Mouse (Mus musculus): ENCODE measurements around the gene Spcs2.

The Spcs2 gene

DNA sequence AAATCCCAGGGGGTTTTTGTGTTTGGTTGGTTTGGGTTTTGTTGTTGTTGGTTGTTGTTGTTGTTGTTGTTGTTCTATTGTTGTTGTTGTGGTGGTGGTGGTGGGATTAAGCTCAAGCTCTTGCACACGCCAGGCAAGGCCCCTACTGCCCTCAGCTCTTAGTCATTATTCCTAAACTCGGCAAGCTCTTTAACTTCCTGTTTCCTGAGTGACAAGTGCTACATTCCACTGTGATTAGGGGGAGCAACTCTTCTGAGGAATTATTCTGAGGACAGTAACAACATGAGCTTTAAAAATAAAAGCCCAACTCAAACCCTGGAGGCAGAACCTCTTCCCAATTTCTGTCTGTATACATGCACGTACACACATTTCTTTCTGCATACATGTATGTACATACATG lies 2.0 kb upstream of the Spcs2 start:
- intact Hi-C loops (cut with DNase I): no loop called here

DNA sequence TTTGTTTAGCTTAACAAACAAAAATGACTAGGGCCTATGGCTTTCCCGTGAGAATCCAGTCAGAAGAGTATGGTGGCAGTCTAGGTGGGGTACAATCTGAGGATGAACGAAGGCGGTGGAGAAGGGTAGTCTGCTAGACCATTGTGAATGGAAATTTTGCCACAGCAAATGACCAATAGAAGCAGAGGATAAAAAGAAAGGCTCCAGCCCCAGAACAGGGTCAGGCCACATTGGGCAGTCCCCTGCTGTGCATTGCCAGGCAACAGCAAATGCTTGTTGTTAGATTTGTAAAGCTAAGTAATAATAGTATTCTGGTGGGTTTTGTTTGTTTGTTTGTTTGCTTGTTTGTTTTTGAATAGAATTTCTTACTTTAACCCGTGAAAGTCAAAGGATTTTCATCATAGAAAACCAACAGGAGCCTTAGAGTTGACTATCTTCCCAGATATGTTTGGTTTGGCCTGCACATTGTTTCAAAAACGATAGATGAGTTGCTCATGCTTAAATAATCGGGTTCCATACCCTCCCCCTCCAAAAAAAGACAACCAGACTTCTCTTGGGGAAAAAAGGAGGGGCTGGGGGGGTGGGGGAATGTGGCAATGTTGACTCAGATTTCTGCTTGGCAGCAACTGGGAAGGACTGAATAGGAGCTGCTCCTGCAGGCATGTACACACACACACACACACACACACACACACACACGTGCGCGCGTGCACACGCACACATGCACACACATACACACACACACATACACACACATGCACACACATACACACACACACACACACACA lies 1.2 kb upstream of the Spcs2 start:
- intact Hi-C loops (cut with DNase I): no loop called here

DNA sequence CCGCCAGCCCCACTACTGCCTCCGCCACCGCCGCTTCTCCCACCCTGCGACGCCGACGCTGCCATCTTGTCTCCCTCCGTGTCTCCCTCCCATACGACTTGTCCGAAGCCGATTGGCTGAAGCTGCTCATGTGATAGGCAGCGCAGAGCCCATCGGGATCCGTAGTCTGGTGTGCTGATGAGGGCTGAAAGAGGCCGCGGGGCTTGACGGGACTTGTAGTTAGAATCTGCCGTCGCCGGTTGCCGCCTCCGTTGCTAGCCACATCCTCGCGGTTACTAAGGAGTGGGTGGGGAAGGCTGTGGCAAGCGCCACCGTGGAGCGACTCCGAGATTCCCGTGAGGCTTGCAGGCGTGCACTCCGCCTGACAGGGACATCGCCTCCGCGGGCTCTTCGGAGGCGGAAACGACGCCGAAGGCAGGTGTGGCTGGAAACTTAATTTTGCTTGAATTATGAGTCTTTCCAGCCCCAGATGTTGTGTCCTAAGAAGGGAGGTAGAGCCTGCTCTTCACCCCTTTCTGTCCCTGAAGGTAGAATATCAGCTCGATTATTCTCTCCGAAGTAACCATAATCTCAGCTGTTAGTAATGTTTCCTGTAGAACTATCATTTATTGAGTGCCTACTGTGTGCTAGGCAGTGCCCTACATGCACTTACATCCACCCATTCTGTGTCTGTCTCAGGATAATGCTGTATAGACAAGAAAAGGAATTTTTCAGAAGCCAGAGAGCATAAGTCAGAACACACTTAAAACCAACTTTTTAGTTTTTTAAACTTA lies 4.3 kb downstream of the Spcs2 start, which contains the start of gene Xrra1:
TSS of gene Xrra1 (plus strand) at position 304 of the 773 bp plus-strand sequence.
- intact Hi-C loops (cut with DNase I): loop anchor here (5.0 kb wide), 1 partner anchor 47 kb away; no protein-coding TSS in a partner anchor

DNA sequence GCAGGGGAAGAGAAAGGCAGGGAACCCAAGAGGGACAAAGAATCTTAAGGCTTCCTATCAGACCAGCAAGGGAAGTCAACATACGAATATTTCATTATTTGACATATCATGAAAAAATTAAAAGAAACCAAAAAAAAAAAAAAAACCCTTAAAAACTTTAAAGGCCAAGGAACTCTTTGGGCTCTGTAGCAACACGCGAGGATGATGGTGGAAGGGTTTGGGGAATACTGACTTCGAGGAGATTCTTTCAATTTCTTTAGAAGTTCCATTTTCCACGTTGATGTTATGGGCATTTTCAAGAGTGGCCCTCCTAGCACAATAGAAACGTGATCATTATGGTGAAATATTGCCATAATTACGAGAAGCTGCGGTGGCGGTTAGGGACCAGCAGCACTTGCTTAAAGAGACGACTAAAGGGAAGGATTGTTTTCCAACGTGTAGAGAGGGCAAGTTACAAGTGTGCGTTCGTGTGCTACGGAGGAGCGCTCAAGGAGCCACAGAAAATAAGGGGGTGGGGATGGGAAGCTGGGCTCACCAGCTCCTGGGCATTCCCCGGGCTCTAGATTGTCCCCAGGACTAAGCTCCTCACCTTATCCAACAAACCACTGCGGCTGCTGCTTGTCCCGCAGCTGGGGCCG lies 5.0 kb downstream of the Spcs2 start:
- intact Hi-C loops (cut with DNase I): loop anchor here (5.0 kb wide), 1 partner anchor 46 kb away; no protein-coding TSS in a partner anchor

DNA sequence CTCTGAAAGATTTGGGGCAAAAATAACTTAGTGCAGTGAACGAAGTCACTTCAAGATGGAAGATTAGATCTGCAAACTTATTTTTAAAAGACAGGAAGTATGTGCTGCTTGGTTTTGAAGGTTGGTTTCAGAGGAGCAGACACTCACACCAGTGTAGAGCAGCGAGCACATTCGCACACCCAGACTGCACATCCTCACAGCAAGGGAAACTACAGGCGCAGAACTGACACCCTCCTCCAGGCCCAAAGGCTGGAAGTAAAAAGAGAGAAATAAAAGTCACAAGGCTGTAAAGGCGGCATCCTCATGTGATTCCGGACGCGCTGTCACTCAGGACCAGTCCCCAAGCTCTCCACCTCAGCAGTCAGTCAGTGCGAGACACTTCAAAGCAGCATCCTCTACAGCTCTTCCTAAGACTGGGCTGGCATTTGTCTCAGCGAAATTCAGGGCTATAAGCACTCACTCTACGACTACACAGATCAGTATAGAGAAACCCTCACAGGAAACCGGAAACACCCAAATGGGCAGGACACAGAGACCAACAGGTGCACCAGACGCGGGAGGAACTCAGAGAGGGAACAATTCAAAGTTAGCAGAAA lies 6.9 kb downstream of the Spcs2 start:
- intact Hi-C loops (cut with DNase I): loop anchor here (5.0 kb wide), 1 partner anchor 44 kb away; no protein-coding TSS in a partner anchor

DNA sequence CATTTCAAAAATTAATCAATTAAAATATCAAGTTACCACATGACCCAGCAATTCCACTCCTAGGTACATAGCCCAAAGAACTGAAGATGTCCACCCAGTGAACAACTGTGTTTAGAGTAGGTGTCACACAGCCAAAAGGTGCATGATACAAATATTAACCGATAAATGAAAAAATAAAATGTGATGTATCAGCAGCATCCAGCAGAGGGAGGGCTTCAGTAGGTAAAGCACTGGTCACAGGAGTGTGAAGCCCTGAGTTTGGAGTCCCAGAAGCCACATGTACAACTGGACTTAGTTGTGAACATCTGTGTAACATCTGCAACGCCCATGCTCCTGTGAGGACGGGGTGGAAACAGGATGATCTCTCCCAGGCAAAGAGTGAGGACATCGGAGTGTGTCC lies 9.0 kb downstream of the Spcs2 start:
- intact Hi-C loops (cut with DNase I): no loop called here

DNA sequence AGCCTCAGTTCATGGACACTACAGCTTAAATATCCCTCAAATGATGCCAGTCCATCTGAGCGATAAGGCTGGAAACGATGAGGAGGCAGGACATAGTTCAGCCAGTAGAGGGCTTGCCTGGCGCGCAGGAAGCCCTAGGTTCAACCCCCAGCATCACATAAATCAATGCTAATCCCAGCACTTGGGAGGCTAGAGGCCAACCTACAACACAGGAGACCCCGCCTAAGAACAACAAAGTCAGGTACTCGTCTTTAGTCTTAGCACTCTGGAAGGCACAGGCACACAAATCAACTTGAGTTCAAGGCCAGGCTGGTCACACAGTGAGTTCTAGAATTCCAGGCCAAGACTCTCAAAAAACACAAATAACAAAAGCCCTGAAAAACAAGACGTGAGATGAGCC lies 9.9 kb downstream of the Spcs2 start:
- intact Hi-C loops (cut with DNase I): no loop called here

DNA sequence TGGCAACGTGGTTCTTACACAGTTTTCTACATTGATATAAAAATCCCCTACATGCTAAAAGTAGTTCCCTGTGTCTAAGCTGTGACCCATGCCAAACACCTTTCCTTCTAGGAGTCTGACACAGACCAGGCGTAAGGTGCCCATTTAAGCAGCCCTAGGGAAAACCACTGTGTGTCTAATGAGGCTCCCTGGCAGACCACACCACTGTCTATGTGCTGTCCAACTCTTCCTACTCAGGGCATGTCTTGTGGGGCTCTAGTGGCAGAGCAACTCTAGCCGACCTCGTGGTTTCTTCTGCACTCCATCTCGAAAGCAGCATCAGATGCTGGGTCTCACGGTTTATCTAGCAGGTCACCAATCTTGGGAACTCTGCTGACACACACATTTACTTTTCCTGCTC lies 11.6 kb downstream of the Spcs2 start:
- intact Hi-C loops (cut with DNase I): no loop called here

DNA sequence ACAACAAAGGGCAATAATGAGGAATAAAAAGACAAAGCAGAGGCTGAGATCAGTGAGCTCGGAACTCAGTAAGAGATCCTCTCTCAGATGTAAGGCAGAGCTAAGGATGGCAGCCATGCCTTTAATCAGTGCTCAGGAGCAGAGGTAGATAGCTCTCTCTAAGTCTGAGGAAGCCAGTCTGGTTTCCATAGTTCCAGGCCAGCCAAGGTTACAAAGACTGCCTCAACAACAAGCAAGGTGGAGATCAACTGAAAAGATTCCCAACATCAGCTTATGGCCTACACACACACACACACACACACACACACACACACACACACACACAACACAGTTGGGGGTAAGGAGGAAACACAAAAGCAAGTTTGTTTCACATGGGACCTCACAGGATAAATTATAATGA lies 12.1 kb downstream of the Spcs2 start:
- intact Hi-C loops (cut with DNase I): no loop called here

DNA sequence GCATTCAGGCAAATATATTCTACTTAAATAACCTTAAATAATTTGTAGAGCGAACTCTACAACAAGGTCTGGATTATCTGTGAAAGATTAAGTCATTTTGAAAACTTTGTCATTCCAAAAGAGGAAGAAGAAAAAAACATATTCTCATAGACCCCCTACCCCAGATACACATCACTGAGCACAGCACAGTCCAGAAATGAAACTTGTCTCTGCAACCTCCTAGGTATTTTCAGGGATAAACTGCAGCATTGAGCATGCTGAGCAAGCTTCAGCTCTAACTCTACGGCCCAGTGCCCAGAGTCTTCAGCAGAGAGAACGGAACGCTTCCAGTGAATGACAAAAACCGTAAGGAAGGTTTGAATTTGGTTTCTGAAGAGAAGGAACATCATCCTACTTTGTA lies 12.7 kb downstream of the Spcs2 start:
- intact Hi-C loops (cut with DNase I): no loop called here

DNA sequence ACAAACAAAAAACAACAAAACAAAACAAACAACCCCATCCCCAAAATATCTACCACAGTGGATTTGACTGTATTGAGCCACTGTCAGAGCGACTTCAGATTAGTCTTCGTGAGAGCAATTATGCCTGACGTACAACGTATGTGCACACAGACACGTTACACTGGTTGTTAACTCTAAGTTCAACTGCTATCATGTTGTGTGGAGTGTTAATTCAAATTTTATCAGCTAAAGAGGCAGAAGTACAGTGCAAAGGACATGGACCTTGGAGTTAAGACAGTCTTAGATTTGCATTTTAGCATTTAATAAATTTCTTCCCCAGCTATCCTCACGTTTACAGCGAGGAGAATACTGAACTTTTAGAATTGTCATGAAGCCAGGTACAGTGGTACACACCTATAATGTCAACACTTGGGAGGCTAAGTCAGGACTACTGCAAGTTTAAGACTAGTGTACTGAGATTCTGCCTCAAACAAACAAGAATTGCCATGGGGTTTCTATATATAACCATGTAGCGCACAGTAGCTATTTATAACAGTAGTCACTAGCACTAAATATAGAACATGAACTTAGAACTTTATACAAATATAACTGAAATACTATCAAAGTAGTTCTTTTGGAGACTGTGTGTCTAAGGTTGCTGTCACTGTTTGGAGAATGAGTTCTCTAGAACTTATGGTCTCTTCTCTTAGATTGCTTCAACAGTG lies 17.6 kb downstream of the Spcs2 start:
- intact Hi-C loops (cut with DNase I): no loop called here

DNA sequence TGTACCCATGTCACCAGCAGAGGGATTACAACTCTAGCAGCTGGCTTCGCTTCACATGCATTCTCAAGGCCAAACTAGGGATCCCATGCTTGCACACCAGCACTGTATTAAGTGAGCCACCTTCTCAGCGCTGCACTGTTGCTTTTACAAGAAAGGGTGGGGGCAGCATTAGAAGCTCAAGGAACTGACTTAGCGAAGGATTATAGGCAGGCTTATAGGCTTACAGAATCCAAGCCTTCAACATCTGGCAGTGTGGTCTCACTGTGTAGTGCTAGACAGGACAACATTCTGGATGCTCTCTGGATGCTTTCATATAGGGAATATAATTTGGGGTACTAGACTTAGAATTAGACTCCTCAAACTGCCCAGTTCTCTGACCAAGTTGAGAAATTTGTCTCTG lies 25.0 kb downstream of the Spcs2 start:
- intact Hi-C loops (cut with DNase I): no loop called here

DNA sequence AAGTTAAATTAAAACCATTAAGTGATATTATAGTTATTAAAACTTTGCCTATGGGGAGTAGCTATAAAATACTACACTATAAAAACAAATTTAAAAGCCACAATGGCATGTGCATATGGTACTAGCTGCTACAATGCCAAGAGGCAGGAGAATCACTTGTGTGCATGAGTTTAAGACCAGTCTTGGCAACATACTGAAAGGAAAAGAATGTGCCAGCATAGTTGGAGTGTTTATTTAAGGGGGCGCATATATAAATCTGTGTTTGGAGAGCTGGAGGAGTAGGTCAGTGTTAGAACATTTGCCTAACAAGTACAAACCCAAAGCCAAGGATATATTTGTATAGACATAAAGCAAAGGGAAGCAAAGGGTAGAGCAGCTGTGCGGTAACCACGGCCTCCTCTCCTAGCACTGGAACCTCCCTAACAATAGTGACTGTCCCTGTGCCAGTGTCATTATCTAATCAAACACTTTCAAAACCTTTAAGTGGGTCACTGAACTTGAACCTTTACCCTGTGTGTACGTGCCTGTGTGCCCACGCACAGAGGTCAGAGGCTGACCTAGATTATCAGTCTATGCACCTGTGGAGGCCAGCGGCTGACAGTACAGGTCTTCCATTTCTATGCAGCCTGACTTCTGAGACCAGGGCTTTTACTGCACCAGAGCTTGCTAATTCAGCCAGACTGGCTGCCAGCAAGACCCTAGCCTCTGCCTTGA lies 25.7 kb downstream of the Spcs2 start:
- intact Hi-C loops (cut with DNase I): no loop called here

DNA sequence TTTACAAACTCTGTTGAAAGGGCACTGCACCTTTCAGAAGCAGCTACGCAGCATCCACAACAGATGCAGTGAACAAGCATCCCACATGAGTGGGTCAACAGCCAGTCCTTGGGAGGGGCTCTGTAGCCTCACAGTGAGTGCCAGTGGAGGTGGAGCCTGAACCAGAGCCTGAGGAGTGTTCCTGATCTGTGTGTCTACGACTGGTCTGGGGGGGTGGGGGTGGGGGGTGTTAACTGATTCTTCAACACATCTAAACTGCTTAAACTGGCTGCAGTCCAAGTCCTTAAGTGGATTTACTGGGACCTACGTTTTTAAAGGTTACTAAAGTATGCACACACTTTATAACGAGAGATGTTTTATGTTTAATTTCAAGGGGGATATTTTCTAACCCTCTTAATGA lies 26.5 kb downstream of the Spcs2 start:
- intact Hi-C loops (cut with DNase I): no loop called here

DNA sequence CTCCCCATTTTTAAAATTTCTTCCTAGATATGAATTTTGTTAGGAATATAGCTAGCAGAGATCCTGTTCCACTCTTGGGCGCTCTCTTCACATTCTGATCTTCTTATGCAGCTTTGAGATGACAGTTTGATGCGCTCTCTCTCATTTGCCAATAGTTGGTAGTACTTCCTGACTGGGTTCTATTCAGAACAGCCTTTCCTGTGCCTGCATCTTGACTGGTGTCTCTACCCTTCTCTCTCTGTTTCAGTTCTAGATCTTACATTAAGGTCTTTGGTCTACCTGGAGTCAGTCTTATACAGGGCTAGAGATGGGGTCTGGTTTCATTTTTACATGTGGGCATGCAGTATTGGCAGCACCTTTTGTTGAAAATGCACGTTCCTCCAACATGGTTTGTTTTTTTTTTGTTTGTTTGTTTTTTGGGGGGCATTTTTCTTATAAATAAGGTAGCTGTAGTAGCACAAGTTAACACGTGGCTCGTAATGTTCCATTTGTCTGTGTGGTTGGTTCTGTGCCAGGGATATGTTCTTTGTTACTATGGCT lies 28.9 kb downstream of the Spcs2 start:
- intact Hi-C loops (cut with DNase I): no loop called here

DNA sequence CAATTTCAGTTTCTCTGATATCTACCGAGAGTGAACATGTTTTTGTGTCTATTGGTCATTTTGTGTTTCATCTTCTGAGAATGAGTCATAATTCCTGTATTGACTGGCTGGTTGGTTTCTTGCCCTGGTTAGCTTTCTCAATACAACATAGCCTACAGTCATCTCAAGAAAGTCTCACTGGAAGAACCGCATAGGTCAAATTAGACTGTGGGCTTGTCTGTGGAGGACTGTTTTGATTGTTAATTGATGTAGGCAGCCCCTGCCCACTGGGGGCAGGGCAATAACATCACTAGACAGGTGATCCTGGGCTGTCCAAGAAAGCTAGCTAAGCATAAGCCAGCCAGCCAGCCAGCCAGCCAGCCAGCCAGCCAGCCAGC lies 29.4 kb downstream of the Spcs2 start:
- intact Hi-C loops (cut with DNase I): no loop called here

DNA sequence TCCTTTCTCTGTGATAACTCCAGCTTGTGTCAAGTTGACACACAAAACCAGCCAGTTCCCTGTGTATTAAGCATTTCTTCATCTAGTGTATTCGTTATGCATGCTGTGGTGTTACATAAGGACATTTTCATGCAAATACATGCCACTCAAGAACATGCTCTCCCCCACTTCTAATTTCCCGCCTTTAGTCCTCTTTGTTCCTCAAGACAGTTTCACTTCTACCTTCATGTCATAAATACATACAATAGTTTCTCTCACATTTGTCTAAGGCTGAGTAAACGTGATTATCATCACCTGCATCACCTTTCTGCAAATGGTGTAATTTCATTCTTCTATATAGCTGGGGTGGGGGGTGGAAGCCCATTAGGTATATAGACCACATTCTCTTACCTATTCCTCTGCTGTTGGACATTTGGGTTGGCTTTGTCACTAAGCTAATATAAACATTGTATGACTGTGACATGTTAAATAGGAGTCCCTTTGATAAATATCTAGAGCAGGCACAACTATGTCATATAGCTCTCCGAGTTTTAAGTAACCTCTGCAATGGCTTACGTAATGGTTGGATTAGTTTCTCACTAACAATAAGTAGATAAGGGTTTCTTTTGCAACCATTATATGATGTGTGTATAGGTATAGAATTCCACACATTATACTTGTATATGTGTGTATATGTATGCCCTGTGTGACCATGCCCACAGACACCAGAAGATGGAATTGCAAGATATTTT lies 30.0 kb downstream of the Spcs2 start:
- intact Hi-C loops (cut with DNase I): no loop called here

DNA sequence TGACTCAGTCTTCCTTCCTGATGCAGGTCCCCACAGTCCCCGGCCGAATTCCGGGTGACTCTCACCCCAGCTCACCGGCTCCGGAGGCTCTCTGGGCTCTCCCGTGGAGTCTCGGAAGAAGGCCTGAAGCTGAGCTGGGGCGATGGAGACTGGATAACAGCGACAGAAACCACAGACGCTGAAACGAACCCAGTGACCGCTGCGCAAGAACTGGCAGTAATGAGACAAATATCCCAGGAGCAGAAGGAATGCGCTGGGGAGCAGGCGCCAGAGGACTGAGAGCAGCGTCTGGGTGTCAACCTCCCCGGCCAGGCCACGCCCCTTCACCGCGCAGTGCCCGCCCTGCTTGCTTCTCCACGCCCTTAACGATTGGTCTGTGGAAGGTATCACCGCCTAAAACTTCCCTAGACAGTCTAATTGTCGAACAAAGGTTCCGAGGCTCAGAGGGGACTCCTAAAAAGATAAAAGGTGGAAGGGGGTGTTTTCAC lies 35.1 kb downstream of the Spcs2 start, which contains the start of gene Neu3:
TSS of gene Neu3 (minus strand) at position 335 of the 488 bp plus-strand sequence.
- intact Hi-C loops (cut with DNase I): no loop called here

DNA sequence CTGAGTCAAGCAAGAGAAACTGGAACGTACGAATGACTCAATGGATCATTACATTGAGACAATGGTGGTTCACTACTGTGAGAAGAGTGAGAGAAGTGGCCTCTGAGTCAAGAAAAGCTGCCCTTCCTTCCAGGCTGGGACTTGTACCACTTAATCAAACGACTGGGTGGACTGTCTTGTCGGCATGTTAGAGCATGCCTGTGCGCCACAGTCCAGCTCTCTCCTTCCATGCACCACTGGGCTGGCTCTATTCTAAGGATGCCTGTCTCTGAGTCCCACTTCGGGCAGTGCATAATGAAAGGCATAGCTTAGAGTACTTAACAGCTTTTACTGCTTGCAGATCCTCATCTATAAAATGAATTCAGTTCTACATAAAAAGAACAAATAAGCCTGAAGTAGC lies 37.2 kb downstream of the Spcs2 start:
- intact Hi-C loops (cut with DNase I): no loop called here

Data from adrenal gland (tissue).